Mouse (Mus musculus) small intestine, adult 2 months (tissue): ENCODE data around the gene Plin2.

Source experiments
- CTCF ChIP-seq: fragments of 200-500 bp; IDR thresholded peaks from 2 replicates; pipeline ENCODE4 v1.5.1; 2012; ENCODE audit warnings: low read depth, mild to moderate bottlenecking, control low read depth, inconsistent platforms, low read length, moderate library complexity, mixed read lengths; ENCODE audit not compliant: insufficient replicate concordance, insufficient read length; ENCODE audit errors: extremely low read depth
- POLR2A ChIP-seq: fragments of 200-500 bp; IDR thresholded peaks from 2 replicates; pipeline ENCODE4 v1.6.1; 2012; ENCODE audit warnings: low read depth, mild to moderate bottlenecking, control low read depth, inconsistent platforms, low read length, moderate library complexity

DNA sequence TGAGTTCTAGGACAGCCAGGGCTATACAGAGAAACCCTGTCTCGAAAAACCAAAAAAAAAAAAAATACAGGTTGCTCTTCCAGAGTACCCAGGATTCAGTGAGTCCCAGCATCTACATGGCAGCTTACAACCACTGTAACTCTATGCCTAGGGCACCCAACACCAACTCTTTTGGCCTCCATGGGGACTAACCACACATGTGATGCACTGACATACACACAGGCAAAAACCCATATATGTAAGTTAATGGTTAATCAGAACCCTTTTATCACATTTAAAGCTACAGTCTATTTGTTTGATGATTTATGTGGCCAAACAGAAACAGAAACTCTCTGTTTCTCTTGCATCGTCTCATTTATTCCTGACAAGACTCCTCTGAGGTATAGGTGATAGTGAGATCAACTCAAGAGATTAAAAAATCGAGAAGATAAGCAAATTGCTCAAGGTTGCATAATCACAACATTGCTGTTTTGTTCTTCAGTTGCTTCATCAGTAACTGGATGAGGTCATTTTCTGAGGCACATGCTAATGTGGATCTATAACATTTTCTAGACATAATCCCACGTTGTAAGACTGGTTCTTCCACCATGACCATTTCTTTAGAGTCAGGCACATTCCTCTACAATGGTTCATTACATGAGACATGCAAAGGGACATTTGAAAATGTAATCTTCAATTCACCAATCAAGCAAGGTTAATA lies 49.2 kb upstream of the Plin2 start:
- TF ChIP-seq POLR2A (no peak), CTCF (no peak)
